Mouse (Mus musculus) midbrain, postnatal 0 days (tissue): ENCODE measurements around the gene Kbtbd2. TPM values are rescaled to one million over a fixed set of nuclear protein-coding genes. Genes with fewer than 3 reads are reported as not detected.

Experiments used
- ATAC-seq: fragments of 200-750 bp; cut with Nextera tagmentation; 2 replicates; pipeline ENCODE4 v1.8.0; 2017; ENCODE audit warnings: moderate number of reproducible peaks, mild to moderate bottlenecking, moderate TSS enrichment, moderate library complexity; ENCODE audit not compliant: low FRiP score
- DNase-seq: peaks from one replicate; pipeline ENCODE4 v3.0.0-alpha.2; 2015; ENCODE audit warnings: low spot score
- H3K27ac ChIP-seq: fragments of 300-500 bp; sonication (generic); 2 replicates; pipeline ENCODE4 v1.5.1; 2014; ENCODE audit warnings: low read depth, mild to moderate bottlenecking, low read length, mixed read lengths
- H3K27me3 ChIP-seq: fragments of 300-500 bp; sonication (generic); 2 replicates; pipeline ENCODE4 v1.6.1; 2014; ENCODE audit warnings: low read length, control low read depth, mixed read lengths; ENCODE audit not compliant: insufficient read depth
- H3K36me3 ChIP-seq: fragments of 300-500 bp; sonication (generic); 2 replicates; pipeline ENCODE4 v1.6.1; 2014; ENCODE audit warnings: low read length, control low read depth, mixed read lengths; ENCODE audit not compliant: insufficient read depth
- H3K4me1 ChIP-seq: fragments of 300-500 bp; sonication (generic); 2 replicates; pipeline ENCODE4 v1.6.1; 2014; ENCODE audit warnings: mild to moderate bottlenecking, control low read depth, antibody characterized with exemption, low read length, mixed read lengths; ENCODE audit not compliant: insufficient read depth
- H3K4me2 ChIP-seq: fragments of 300-500 bp; sonication (generic); 2 replicates; pipeline ENCODE4 v1.6.1; 2014; ENCODE audit warnings: low read depth, mild to moderate bottlenecking, low read length, mixed read lengths; ENCODE audit not compliant: poor library complexity, severe bottlenecking
- H3K4me3 ChIP-seq: fragments of 300-500 bp; sonication (generic); 2 replicates; pipeline ENCODE4 v1.5.1; 2014; ENCODE audit warnings: low read depth, mild to moderate bottlenecking, low read length, moderate library complexity
- H3K9ac ChIP-seq: fragments of 300-500 bp; sonication (generic); replicated peaks from 2 replicates; pipeline ENCODE4 v1.6.1; 2014; ENCODE audit warnings: mild to moderate bottlenecking, low read length, moderate library complexity, mixed read lengths; ENCODE audit not compliant: poor library complexity, severe bottlenecking
- H3K9me3 ChIP-seq: fragments of 300-500 bp; sonication (generic); 2 replicates; pipeline ENCODE4 v1.6.1; 2016; ENCODE audit warnings: low read length, control low read depth
- CTCF ChIP-seq: IDR thresholded peaks from 2 replicates; pipeline ENCODE4 v1.5.1; 2016; ENCODE audit warnings: antibody characterized with exemption, mild to moderate bottlenecking
- WGBS: fragments of 180-500 bp; shearing (Covaris S2); extraction: QIAGEN DNeasy Blood & Tissue Kit; methylation state at CpG from one replicate; pipeline ENCODE4 v1.1.7; 2014; 5-methylcytosine and 5-hydroxymethylcytosine counted together
- polyA plus RNA-seq: library from polyadenylated mRNA; unstranded; fragments of >200 nt; fragmentation: Nextera tagmentation; extraction: Ambion mirVana; gene quantifications from 2 replicates; pipeline ENCODE4 v1.2.1, GENCODE M21; 2015
- total RNA-seq: library from RNA; depleted of rRNA; stranded (reverse); fragments of >200 nt; gene quantifications from 2 replicates; pipeline ENCODE4 v1.2.3, GENCODE M21; 2014; rRNA removed

The Kbtbd2 gene
- 36.9 and 50.1 TPM in 2 replicates for total RNA-seq
- polyA plus RNA-seq: 15.9 and 18.4 TPM in 2 replicates

GRCm38 (mm10) chr6:56797311-56798151 is at the start of gene Kbtbd2:
TSS of gene Kbtbd2 (minus strand) at chr6:56797813.
- H3K4me2 ChIP-seq: peak within 1 kb of the TSS; percentile 86
- no peaks in the 10 kb centered on the region for H3K36me3 ChIP-seq
- H3K27ac ChIP-seq: peak within 1 kb of the TSS; percentile 100
- DNase-seq (peak; percentile 95), ATAC-seq (peak; percentile 95)
- H3K9ac ChIP-seq: peak within 1 kb of the TSS; percentile 97
- under 1% methylated on average over 85 of the region's 98 CpGs for WGBS
- H3K4me1 ChIP-seq: peaks cover 6% of the 10 kb centered on the region
- no peak for TF ChIP-seq CTCF
- no peaks in the 10 kb centered on the region for H3K27me3 ChIP-seq
- no peaks in the 10 kb centered on the region for H3K9me3 ChIP-seq
- H3K4me3 ChIP-seq: peak within 1 kb of the TSS; percentile 92

DNA sequence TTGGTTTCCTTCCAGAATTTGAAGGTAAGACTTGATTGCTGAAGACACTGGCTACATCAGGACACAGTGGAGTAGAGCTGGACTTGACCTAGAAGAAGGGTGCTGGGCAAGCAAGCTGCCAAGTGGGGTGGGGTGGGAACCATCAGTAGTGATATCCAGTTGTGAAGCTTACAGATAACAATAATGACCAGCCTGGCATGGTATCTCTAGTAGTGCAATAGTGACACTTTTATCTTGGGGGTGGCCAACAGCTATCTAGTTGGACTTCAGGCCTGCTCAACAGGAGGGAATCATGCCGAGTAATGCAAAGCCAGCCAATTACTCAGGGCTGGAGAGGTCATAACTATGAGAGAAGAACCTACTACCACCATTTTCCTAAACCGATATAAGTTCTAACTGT is 46.8 kb upstream of the Kbtbd2 start:
- no peak for TF ChIP-seq CTCF
- 94% methylated on average over 2 of the region's 2 CpGs for WGBS
- no peak overlapping the region for H3K4me2 ChIP-seq
- no peak for ATAC-seq
- no peaks in the 10 kb centered on the region for H3K4me1 ChIP-seq
- H3K9ac ChIP-seq: no peak overlapping the region
- H3K36me3 ChIP-seq: no peaks in the 10 kb centered on the region
- H3K9me3 ChIP-seq: no peaks in the 10 kb centered on the region
- no peak overlapping the region for H3K4me3 ChIP-seq
- no peaks in the 10 kb centered on the region for H3K27me3 ChIP-seq
- DNase-seq: no peak
- H3K27ac ChIP-seq: no peak overlapping the region

GRCm38 (mm10) chr6:56843229-56843628 is 45.6 kb upstream of the Kbtbd2 start:
- no peak for ATAC-seq
- no peak overlapping the region for H3K4me2 ChIP-seq
- no peak for TF ChIP-seq CTCF
- H3K27me3 ChIP-seq: no peaks in the 10 kb centered on the region
- H3K4me1 ChIP-seq: no peaks in the 10 kb centered on the region
- H3K9ac ChIP-seq: no peak overlapping the region
- 88% methylated on average over 3 of the region's 3 CpGs for WGBS
- no peak overlapping the region for H3K4me3 ChIP-seq
- no peaks in the 10 kb centered on the region for H3K36me3 ChIP-seq
- DNase-seq: no peak
- H3K27ac ChIP-seq: no peak overlapping the region
- no peaks in the 10 kb centered on the region for H3K9me3 ChIP-seq

GRCm38 (mm10) chr6:56837621-56838020 is 40.0 kb upstream of the Kbtbd2 start:
- 92% methylated on average over 3 of the region's 3 CpGs for WGBS

GRCm38 (mm10) chr6:56837166-56837565 is 39.6 kb upstream of the Kbtbd2 start:
- Histone ChIP-seq H3K9me3 (no peaks in the 10 kb centered on the region), H3K4me3 (no peak overlapping the region), H3K9ac (no peak overlapping the region), H3K27me3 (0 out of 2 replicates have a peak, but pooled peaks cover 3% of the 10 kb centered on the region), H3K36me3 (no peaks in the 10 kb centered on the region), H3K27ac (no peak overlapping the region), H3K4me1 (no peaks in the 10 kb centered on the region; the same call in 1 of the 2 replicates), H3K4me2 (no peak overlapping the region)
- no peak for DNase-seq
- TF ChIP-seq CTCF: no peak
- no peak for ATAC-seq
- WGBS: 96% methylated on average over 12 of the region's 12 CpGs

More at GRCm38 (mm10) chr6:56837621-56838020, 40.0 kb upstream of the Kbtbd2 start:
- no peak for TF ChIP-seq CTCF
- H3K9me3 ChIP-seq: no peaks in the 10 kb centered on the region
- no peak for ATAC-seq
- no peak overlapping the region for H3K4me3 ChIP-seq
- H3K4me1 ChIP-seq: no peaks in the 10 kb centered on the region
- no peaks in the 10 kb centered on the region for H3K36me3 ChIP-seq
- DNase-seq: no peak
- no peak overlapping the region for H3K27ac ChIP-seq
- H3K27me3 ChIP-seq: no peaks in the 10 kb centered on the region
- no peak overlapping the region for H3K4me2 ChIP-seq
- H3K9ac ChIP-seq: no peak overlapping the region

- no peak overlapping the region for H3K4me2 ChIP-seq
- TF ChIP-seq CTCF: no peak
- ATAC-seq (no peak), DNase-seq (no peak)
- no peak overlapping the region for H3K9ac ChIP-seq
- 0 out of 2 replicates have a peak, but pooled peaks cover 3% of the 10 kb centered on the region for H3K27me3 ChIP-seq
- no peaks in the 10 kb centered on the region for H3K9me3 ChIP-seq
- 89% methylated on average over 10 of the region's 10 CpGs for WGBS
- H3K4me3 ChIP-seq: no peak overlapping the region
- H3K4me1 ChIP-seq: peaks cover 2% of the 10 kb centered on the region; the same call in 1 of the 2 replicates
- no peaks in the 10 kb centered on the region for H3K36me3 ChIP-seq
- H3K27ac ChIP-seq: no peak overlapping the region
These were observed 37.9 kb upstream of the Kbtbd2 start for GRCm38 (mm10) chr6:56835532-56835931.
